Mouse (Mus musculus) liver, postnatal 0 days (tissue): ENCODE data around the gene Nae1. TPM values are rescaled to one million over a fixed set of nuclear protein-coding genes. Genes with fewer than 3 reads are reported as not detected.

Source experiments
- ATAC-seq: fragments of 200-750 bp; cut with Nextera tagmentation; 2 replicates; pipeline ENCODE4 v1.8.0; 2017; ENCODE audit warnings: mild to moderate bottlenecking, moderate library complexity
- DNase-seq: peaks from one replicate; pipeline ENCODE4 v3.0.0-alpha.2; 2016
- H3K27ac ChIP-seq: fragments of 300-500 bp; sonication (generic); 2 replicates; pipeline ENCODE4 v1.5.1; 2014; ENCODE audit warnings: antibody characterized with exemption, moderate library complexity, mild to moderate bottlenecking, low read depth
- H3K27me3 ChIP-seq: fragments of 300-500 bp; sonication (generic); 2 replicates; pipeline ENCODE4 v1.6.1; 2014; ENCODE audit warnings: low read length, control low read depth, mixed read lengths; ENCODE audit not compliant: insufficient read depth
- H3K36me3 ChIP-seq: fragments of 300-500 bp; sonication (generic); replicated peaks from 2 replicates; pipeline ENCODE4 v1.6.1; 2014; ENCODE audit warnings: mild to moderate bottlenecking, control low read depth, low read length, moderate library complexity, mixed read lengths; ENCODE audit not compliant: insufficient read depth
- H3K4me1 ChIP-seq: fragments of 300-500 bp; sonication (generic); 2 replicates; pipeline ENCODE4 v1.6.1; 2014; ENCODE audit warnings: antibody characterized with exemption, mild to moderate bottlenecking, control low read depth; ENCODE audit not compliant: insufficient read depth
- H3K4me2 ChIP-seq: fragments of 300-500 bp; sonication (generic); 2 replicates; pipeline ENCODE4 v1.6.1; 2014; ENCODE audit warnings: low read depth, mild to moderate bottlenecking, low read length, moderate library complexity, mixed read lengths
- H3K4me3 ChIP-seq: fragments of 300-500 bp; sonication (generic); 2 replicates; pipeline ENCODE4 v1.5.1; 2014; ENCODE audit warnings: low read depth, low read length
- H3K9ac ChIP-seq: fragments of 300-500 bp; sonication (generic); replicated peaks from 2 replicates; pipeline ENCODE4 v1.6.1; 2014; ENCODE audit warnings: mild to moderate bottlenecking, moderate library complexity
- H3K9me3 ChIP-seq: fragments of 300-500 bp; sonication (generic); 2 replicates; pipeline ENCODE4 v1.6.1; 2016; ENCODE audit warnings: mild to moderate bottlenecking, control low read depth, low read length, mixed read lengths
- CTCF ChIP-seq: sonication (generic); IDR thresholded peaks from 2 replicates; pipeline ENCODE4 v1.5.1; 2016; ENCODE audit warnings: antibody characterized with exemption, low read depth
- EP300 ChIP-seq: IDR thresholded peaks from 2 replicates; pipeline ENCODE4 v1.6.1; 2016; ENCODE audit warnings: antibody characterized with exemption, low read depth, mild to moderate bottlenecking
- WGBS: fragments of 180-500 bp; shearing (Covaris S2); extraction: QIAGEN DNeasy Blood & Tissue Kit; methylation state at CpG from one replicate; pipeline ENCODE4 v1.1.7; 2014; ENCODE audit not compliant: insufficient replicate concordance; 5-methylcytosine and 5-hydroxymethylcytosine counted together
- polyA plus RNA-seq: library from polyadenylated mRNA; unstranded; fragments of >200 nt; fragmentation: Nextera tagmentation; extraction: Ambion mirVana; gene quantifications from 2 replicates; pipeline ENCODE4 v1.2.1, GENCODE M21; 2015

Nae1 gene
- polyA plus RNA-seq, 1 experiment from 2014 or later, result 24.4 TPM

GRCm38 (mm10) chr8:104564633-104565456, 30.4 kb upstream of the Nae1 start:
- Histone ChIP-seq H3K9me3 (no peaks in the 10 kb centered on the region), H3K27me3 (no peaks in the 10 kb centered on the region), H3K27ac (peak overlapping the region; percentile 46; the same call in 1 of the 2 replicates), H3K9ac (no peak overlapping the region), H3K4me1 (peaks cover 5% of the 10 kb centered on the region), H3K4me2 (peak overlapping the region; percentile 37; the same call in 1 of the 2 replicates), H3K36me3 (no peaks in the 10 kb centered on the region), H3K4me3 (peak overlapping the region; percentile 9; the same call in 1 of the 2 replicates)
- peak; percentile 95 for TF ChIP-seq CTCF
- TF ChIP-seq EP300, result no peak
- peak; percentile 93 for DNase-seq
- peak; percentile 94 for ATAC-seq
- WGBS, result 14% methylated on average over 22 of the region's 22 CpGs

GRCm38 (mm10) chr8:104560731-104561130, 26.3 kb upstream of the Nae1 start:
- Histone ChIP-seq H3K27ac (no peak overlapping the region), H3K27me3 (no peaks in the 10 kb centered on the region), H3K36me3 (no peaks in the 10 kb centered on the region), H3K4me1 (peaks cover 8% of the 10 kb centered on the region), H3K9me3 (no peaks in the 10 kb centered on the region), H3K9ac (no peak overlapping the region), H3K4me2 (no peak overlapping the region), H3K4me3 (no peak overlapping the region)
- TF ChIP-seq EP300 (no peak), CTCF (no peak)
- ATAC-seq (no peak), DNase-seq (no peak)

GRCm38 (mm10) chr8:104557226-104557625, 22.8 kb upstream of the Nae1 start:
- Histone ChIP-seq H3K27me3 (no peaks in the 10 kb centered on the region), H3K4me1 (0 out of 2 replicates have a peak, but pooled peaks cover 3% of the 10 kb centered on the region), H3K27ac (no peak overlapping the region), H3K9me3 (no peaks in the 10 kb centered on the region), H3K36me3 (no peaks in the 10 kb centered on the region), H3K9ac (no peak overlapping the region), H3K4me2 (no peak overlapping the region), H3K4me3 (no peak overlapping the region)
- peak; percentile 75; the same call in 1 of the 2 replicates for ATAC-seq
- WGBS, result 50% methylated on average over 7 of the region's 7 CpGs
- TF ChIP-seq CTCF, result no peak
- no peak for TF ChIP-seq EP300
- no peak for DNase-seq

- Histone ChIP-seq H3K9ac (no peak overlapping the region), H3K36me3 (no peaks in the 10 kb centered on the region), H3K4me2 (no peak overlapping the region), H3K4me1 (0 out of 2 replicates have a peak, but pooled peaks cover 3% of the 10 kb centered on the region), H3K27me3 (no peaks in the 10 kb centered on the region), H3K4me3 (no peak overlapping the region), H3K27ac (no peak overlapping the region), H3K9me3 (no peaks in the 10 kb centered on the region)
- 77% methylated on average over 4 of the region's 4 CpGs for WGBS
- ATAC-seq, result no peak
- DNase-seq, result no peak
- TF ChIP-seq EP300, result no peak
- no peak for TF ChIP-seq CTCF
Measured at GRCm38 (mm10) chr8:104555191-104555590, 20.8 kb upstream of the Nae1 start.

- Histone ChIP-seq H3K27ac (no peak overlapping the region), H3K9me3 (no peaks in the 10 kb centered on the region), H3K27me3 (peaks cover 38% of the 10 kb centered on the region), H3K4me3 (no peak overlapping the region), H3K36me3 (no peaks in the 10 kb centered on the region), H3K4me2 (no peak overlapping the region), H3K4me1 (peaks cover 14% of the 10 kb centered on the region), H3K9ac (no peak overlapping the region)
- 78% methylated on average over 8 of the region's 8 CpGs for WGBS
- ATAC-seq (no peak), DNase-seq (no peak)
- no peak for TF ChIP-seq EP300
- no peak for TF ChIP-seq CTCF
Measured at GRCm38 (mm10) chr8:104543440-104544045, 9.1 kb upstream of the Nae1 start.

- no peak overlapping the region for H3K9ac ChIP-seq
- ATAC-seq (no peak), DNase-seq (no peak)
- H3K27me3 ChIP-seq, result peaks cover 38% of the 10 kb centered on the region
- no peaks in the 10 kb centered on the region for H3K9me3 ChIP-seq
- 20% methylated on average over 11 of the region's 11 CpGs for WGBS
- H3K36me3 ChIP-seq, result no peaks in the 10 kb centered on the region
- no peak overlapping the region for H3K27ac ChIP-seq
- no peak overlapping the region for H3K4me3 ChIP-seq
- no peak overlapping the region for H3K4me2 ChIP-seq
- H3K4me1 ChIP-seq, result peaks cover 14% of the 10 kb centered on the region
- no peak for TF ChIP-seq CTCF
Measured at GRCm38 (mm10) chr8:104542160-104542559, 7.7 kb upstream of the Nae1 start.
